Mouse (Mus musculus): Measurements from ENCODE around the gene Snx13. TPM values are rescaled to one million over a fixed set of nuclear protein-coding genes. Genes with fewer than 3 reads are reported as not detected.
A peak's percentile ranks its signal among the peaks of the same experiment; 100 is the strongest.

Snx13 gene
- 13.9 and 23.5 TPM in 2 replicates for polyA plus RNA-seq (2014; fragmentation: Nextera tagmentation; extraction: Ambion mirVana)

GRCm38 (mm10) chr12:35046999-35047319 lies at the start of gene Snx13:
Gene Snx13 (plus strand): TSS chr12:35047186.
- no peaks in the 10 kb centered on the region for H3K36me3 ChIP-seq (ENCODE audit: control insufficient read depth, insufficient read depth, low read length)
- ATAC-seq (ENCODE audit: low FRiP score, low TSS enrichment) = peak; percentile 99
- peak within 1 kb of the TSS; percentile 96 for H3K4me3 ChIP-seq (ENCODE audit: low read length)
- 0 out of 2 replicates have a peak, but pooled peaks cover 4% of the 10 kb centered on the region for H3K4me1 ChIP-seq (ENCODE audit: control insufficient read depth, insufficient read depth, low read length)
- H3K27ac ChIP-seq (ENCODE audit: low read depth, low read length) = peak within 1 kb of the TSS; percentile 91
- no peaks in the 10 kb centered on the region for H3K27me3 ChIP-seq (ENCODE audit: control insufficient read depth, insufficient read depth, low read length)
- peak within 1 kb of the TSS; percentile 94 for H3K9ac ChIP-seq (ENCODE audit: low read depth, low read length)
- H3K4me2 ChIP-seq (replicated peaks; ENCODE audit: low read depth, low read length) = peak within 1 kb of the TSS; percentile 61
- no peaks in the 10 kb centered on the region for H3K9me3 ChIP-seq (ENCODE audit: control insufficient read depth, low read length)
- under 1% methylated on average over 31 of the region's 51 CpGs for WGBS

DNA sequence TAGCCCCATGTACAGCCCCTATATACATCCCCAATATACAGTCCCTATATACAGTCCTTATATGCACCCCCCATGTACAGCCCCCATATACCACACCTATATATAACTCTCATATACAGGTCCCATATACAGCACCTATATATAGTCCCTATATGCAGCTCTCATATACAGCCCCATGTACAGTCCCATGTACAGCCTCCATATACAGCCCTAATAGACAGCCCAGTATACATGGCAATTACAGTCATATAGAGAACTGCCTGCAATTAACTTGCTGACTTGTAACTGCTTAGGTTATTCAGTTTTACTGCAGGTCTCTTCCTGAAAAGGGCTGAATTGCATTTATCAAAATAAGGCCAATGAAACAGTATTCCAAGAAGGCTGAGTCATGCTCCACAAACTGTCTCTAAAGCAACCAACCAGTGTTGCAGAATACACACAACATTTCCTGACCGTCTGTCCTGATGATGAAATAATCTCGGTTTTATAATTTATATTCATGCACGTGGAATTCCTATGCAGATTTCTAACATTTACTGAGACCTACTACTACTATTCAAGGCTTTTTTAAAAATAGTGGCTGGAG lies 49.3 kb upstream of the Snx13 start:
- Histone ChIP-seq H3K9ac (ENCODE audit: low read depth, low read length) (no peak overlapping the region), H3K4me3 (ENCODE audit: low read length) (no peak overlapping the region), H3K4me2 (replicated peaks; ENCODE audit: low read depth, low read length) (no peak overlapping the region), H3K27me3 (ENCODE audit: control insufficient read depth, insufficient read depth, low read length) (no peaks in the 10 kb centered on the region), H3K9me3 (ENCODE audit: control insufficient read depth, low read length) (no peaks in the 10 kb centered on the region), H3K27ac (ENCODE audit: low read depth, low read length) (no peak overlapping the region), H3K36me3 (ENCODE audit: control insufficient read depth, insufficient read depth, low read length) (no peaks in the 10 kb centered on the region), H3K4me1 (ENCODE audit: control insufficient read depth, insufficient read depth, low read length) (no peaks in the 10 kb centered on the region)
- no peak for ATAC-seq (ENCODE audit: low FRiP score, low TSS enrichment)
- 85% methylated on average over 3 of the region's 3 CpGs for WGBS

- Histone ChIP-seq H3K9ac (ENCODE audit: low read depth, low read length) (no peak overlapping the region), H3K4me2 (replicated peaks; ENCODE audit: low read depth, low read length) (no peak overlapping the region), H3K36me3 (ENCODE audit: control insufficient read depth, insufficient read depth, low read length) (no peaks in the 10 kb centered on the region), H3K4me3 (ENCODE audit: low read length) (no peak overlapping the region), H3K27me3 (ENCODE audit: control insufficient read depth, insufficient read depth, low read length) (no peaks in the 10 kb centered on the region), H3K27ac (ENCODE audit: low read depth, low read length) (no peak overlapping the region), H3K9me3 (ENCODE audit: control insufficient read depth, low read length) (no peaks in the 10 kb centered on the region), H3K4me1 (ENCODE audit: control insufficient read depth, insufficient read depth, low read length) (0 out of 2 replicates have a peak, but pooled peaks cover 3% of the 10 kb centered on the region)
- no peak for ATAC-seq (ENCODE audit: low FRiP score, low TSS enrichment)
- WGBS = 44% methylated on average over 12 of the region's 12 CpGs
Measured at GRCm38 (mm10) chr12:34998778-34999467, 48.1 kb upstream of the Snx13 start.

GRCm38 (mm10) chr12:35000323-35000722 lies 46.7 kb upstream of the Snx13 start:
- Histone ChIP-seq H3K9ac (ENCODE audit: low read depth, low read length) (no peak overlapping the region), H3K27ac (ENCODE audit: low read depth, low read length) (no peak overlapping the region), H3K9me3 (ENCODE audit: control insufficient read depth, low read length) (no peaks in the 10 kb centered on the region), H3K4me1 (ENCODE audit: control insufficient read depth, insufficient read depth, low read length) (0 out of 2 replicates have a peak, but pooled peaks cover 3% of the 10 kb centered on the region), H3K4me2 (replicated peaks; ENCODE audit: low read depth, low read length) (no peak overlapping the region), H3K4me3 (ENCODE audit: low read length) (no peak overlapping the region), H3K27me3 (ENCODE audit: control insufficient read depth, insufficient read depth, low read length) (no peaks in the 10 kb centered on the region), H3K36me3 (ENCODE audit: control insufficient read depth, insufficient read depth, low read length) (no peaks in the 10 kb centered on the region)
- no peak for ATAC-seq (ENCODE audit: low FRiP score, low TSS enrichment)
- WGBS = 61% methylated on average over 4 of the region's 4 CpGs

DNA sequence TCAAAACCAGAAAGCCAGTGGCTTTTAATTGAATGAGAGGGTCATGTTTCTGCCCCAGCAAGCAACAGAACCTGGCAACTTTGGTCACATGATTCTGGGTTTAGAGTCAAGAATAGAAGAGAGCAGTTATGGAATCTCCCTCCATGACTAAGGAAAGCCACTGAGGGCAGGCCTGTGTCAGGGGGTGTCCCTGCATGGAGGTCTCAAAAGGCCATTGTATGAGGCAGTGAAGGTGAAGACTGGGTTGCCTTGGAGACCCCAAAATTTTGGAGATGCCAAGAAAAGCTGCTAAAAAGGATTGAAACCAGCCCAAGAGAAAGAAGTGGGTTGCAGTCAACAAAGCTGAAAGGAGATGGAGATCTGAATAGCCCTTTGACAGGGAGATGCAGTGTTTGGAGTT lies 41.2 kb upstream of the Snx13 start:
- H3K36me3 ChIP-seq (ENCODE audit: control insufficient read depth, insufficient read depth, low read length) = no peaks in the 10 kb centered on the region
- H3K27me3 ChIP-seq (ENCODE audit: control insufficient read depth, insufficient read depth, low read length) = no peaks in the 10 kb centered on the region
- H3K27ac ChIP-seq (ENCODE audit: low read depth, low read length) = no peak overlapping the region
- 0 out of 2 replicates have a peak, but pooled peaks cover 3% of the 10 kb centered on the region for H3K4me1 ChIP-seq (ENCODE audit: control insufficient read depth, insufficient read depth, low read length)
- no peak overlapping the region for H3K9ac ChIP-seq (ENCODE audit: low read depth, low read length)
- no peak overlapping the region for H3K4me3 ChIP-seq (ENCODE audit: low read length)
- no peaks in the 10 kb centered on the region for H3K9me3 ChIP-seq (ENCODE audit: control insufficient read depth, low read length)
- ATAC-seq (ENCODE audit: low FRiP score, low TSS enrichment) = no peak
- H3K4me2 ChIP-seq (replicated peaks; ENCODE audit: low read depth, low read length) = no peak overlapping the region

GRCm38 (mm10) chr12:35007851-35008250 lies 39.1 kb upstream of the Snx13 start:
- H3K4me2 ChIP-seq (replicated peaks; ENCODE audit: low read depth, low read length) = no peak overlapping the region
- no peaks in the 10 kb centered on the region for H3K9me3 ChIP-seq (ENCODE audit: control insufficient read depth, low read length)
- ATAC-seq (ENCODE audit: low FRiP score, low TSS enrichment) = no peak
- H3K9ac ChIP-seq (ENCODE audit: low read depth, low read length) = no peak overlapping the region
- H3K36me3 ChIP-seq (ENCODE audit: control insufficient read depth, insufficient read depth, low read length) = no peaks in the 10 kb centered on the region
- no peak overlapping the region for H3K27ac ChIP-seq (ENCODE audit: low read depth, low read length)
- WGBS = 79% methylated on average over 1 of the region's 1 CpGs
- no peaks in the 10 kb centered on the region for H3K27me3 ChIP-seq (ENCODE audit: control insufficient read depth, insufficient read depth, low read length)
- H3K4me1 ChIP-seq (ENCODE audit: control insufficient read depth, insufficient read depth, low read length) = 0 out of 2 replicates have a peak, but pooled peaks cover 3% of the 10 kb centered on the region
- no peak overlapping the region for H3K4me3 ChIP-seq (ENCODE audit: low read length)

- H3K4me3 ChIP-seq (ENCODE audit: low read length) = no peak overlapping the region
- no peak overlapping the region for H3K9ac ChIP-seq (ENCODE audit: low read depth, low read length)
- no peak overlapping the region for H3K4me2 ChIP-seq (replicated peaks; ENCODE audit: low read depth, low read length)
- WGBS = 40% methylated on average over 11 of the region's 11 CpGs
- no peaks in the 10 kb centered on the region for H3K27me3 ChIP-seq (ENCODE audit: control insufficient read depth, insufficient read depth, low read length)
- H3K27ac ChIP-seq (ENCODE audit: low read depth, low read length) = no peak overlapping the region
- no peaks in the 10 kb centered on the region for H3K36me3 ChIP-seq (ENCODE audit: control insufficient read depth, insufficient read depth, low read length)
- peak; percentile 72; the same call in 1 of the 2 replicates for ATAC-seq (ENCODE audit: low FRiP score, low TSS enrichment)
- H3K9me3 ChIP-seq (ENCODE audit: control insufficient read depth, low read length) = no peaks in the 10 kb centered on the region
- H3K4me1 ChIP-seq (ENCODE audit: control insufficient read depth, insufficient read depth, low read length) = no peaks in the 10 kb centered on the region
Measured at GRCm38 (mm10) chr12:35008340-35009137, 38.4 kb upstream of the Snx13 start.

- Histone ChIP-seq H3K9me3 (ENCODE audit: control insufficient read depth, low read length) (no peaks in the 10 kb centered on the region), H3K4me2 (replicated peaks; ENCODE audit: low read depth, low read length) (no peak overlapping the region), H3K36me3 (ENCODE audit: control insufficient read depth, insufficient read depth, low read length) (no peaks in the 10 kb centered on the region), H3K4me3 (ENCODE audit: low read length) (no peak overlapping the region), H3K27me3 (ENCODE audit: control insufficient read depth, insufficient read depth, low read length) (no peaks in the 10 kb centered on the region), H3K4me1 (ENCODE audit: control insufficient read depth, insufficient read depth, low read length) (no peaks in the 10 kb centered on the region), H3K9ac (ENCODE audit: low read depth, low read length) (no peak overlapping the region), H3K27ac (ENCODE audit: low read depth, low read length) (no peak overlapping the region)
- WGBS = 69% methylated on average over 1 of the region's 1 CpGs
- no peak for ATAC-seq (ENCODE audit: low FRiP score, low TSS enrichment)
Measured at GRCm38 (mm10) chr12:35011462-35011861, 35.5 kb upstream of the Snx13 start.

DNA sequence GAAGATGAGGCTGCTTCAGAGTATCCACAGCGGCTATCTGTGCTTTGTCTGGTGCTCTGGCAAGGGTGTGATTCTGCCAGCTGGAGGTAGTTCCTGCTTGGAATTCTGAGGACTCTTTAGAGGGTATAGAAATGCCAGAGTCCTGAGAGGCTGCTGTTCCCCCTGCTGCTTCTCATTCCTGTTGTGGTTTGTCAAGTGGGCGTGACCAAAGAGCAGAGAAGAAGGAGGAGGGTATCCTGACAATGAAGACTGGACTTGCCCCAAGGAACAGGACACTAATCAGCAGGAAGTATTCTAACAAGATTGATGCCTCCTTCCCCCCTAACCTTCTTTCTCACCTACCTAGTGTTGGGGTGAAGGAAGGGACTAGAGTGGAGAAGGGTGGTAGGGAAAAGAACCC lies 33.0 kb upstream of the Snx13 start:
- no peak overlapping the region for H3K4me3 ChIP-seq (ENCODE audit: low read length)
- H3K4me1 ChIP-seq (ENCODE audit: control insufficient read depth, insufficient read depth, low read length) = no peaks in the 10 kb centered on the region
- no peaks in the 10 kb centered on the region for H3K9me3 ChIP-seq (ENCODE audit: control insufficient read depth, low read length)
- no peak for ATAC-seq (ENCODE audit: low FRiP score, low TSS enrichment)
- no peaks in the 10 kb centered on the region for H3K36me3 ChIP-seq (ENCODE audit: control insufficient read depth, insufficient read depth, low read length)
- no peak overlapping the region for H3K9ac ChIP-seq (ENCODE audit: low read depth, low read length)
- H3K27ac ChIP-seq (ENCODE audit: low read depth, low read length) = no peak overlapping the region
- H3K27me3 ChIP-seq (ENCODE audit: control insufficient read depth, insufficient read depth, low read length) = no peaks in the 10 kb centered on the region
- no peak overlapping the region for H3K4me2 ChIP-seq (replicated peaks; ENCODE audit: low read depth, low read length)
- WGBS = 65% methylated on average over 2 of the region's 2 CpGs
